Mouse (Mus musculus): ENCODE measurements around the gene Snu13.

Snu13 gene

DNA sequence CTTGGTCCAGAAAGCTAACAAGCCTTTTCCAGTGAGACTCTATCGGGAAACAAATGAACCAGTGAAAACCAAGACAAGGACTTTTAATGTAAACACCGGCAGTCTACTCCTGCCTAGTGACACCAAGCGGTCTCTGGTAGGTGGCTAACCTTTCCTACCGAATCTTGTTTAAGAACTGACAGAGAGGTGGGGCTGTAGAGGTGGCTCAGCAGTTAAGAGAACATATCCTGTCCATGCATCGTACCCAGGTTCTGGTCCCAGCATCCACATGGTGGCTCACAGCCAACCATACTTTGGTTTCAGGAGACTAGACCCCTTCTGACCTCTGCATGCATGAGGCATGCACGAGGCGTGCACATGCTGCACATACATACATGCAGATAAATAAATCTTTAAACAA lies 20.1 kb downstream of the Snu13 start:
- no peak for DNase-seq (ENCODE audit: low read depth, low spot score)

- DNase-seq (ENCODE audit: low read depth, low spot score): no peak
Measured at GRCm38 (mm10) chr15:82023965-82024635, 23.3 kb downstream of the Snu13 start.

DNA sequence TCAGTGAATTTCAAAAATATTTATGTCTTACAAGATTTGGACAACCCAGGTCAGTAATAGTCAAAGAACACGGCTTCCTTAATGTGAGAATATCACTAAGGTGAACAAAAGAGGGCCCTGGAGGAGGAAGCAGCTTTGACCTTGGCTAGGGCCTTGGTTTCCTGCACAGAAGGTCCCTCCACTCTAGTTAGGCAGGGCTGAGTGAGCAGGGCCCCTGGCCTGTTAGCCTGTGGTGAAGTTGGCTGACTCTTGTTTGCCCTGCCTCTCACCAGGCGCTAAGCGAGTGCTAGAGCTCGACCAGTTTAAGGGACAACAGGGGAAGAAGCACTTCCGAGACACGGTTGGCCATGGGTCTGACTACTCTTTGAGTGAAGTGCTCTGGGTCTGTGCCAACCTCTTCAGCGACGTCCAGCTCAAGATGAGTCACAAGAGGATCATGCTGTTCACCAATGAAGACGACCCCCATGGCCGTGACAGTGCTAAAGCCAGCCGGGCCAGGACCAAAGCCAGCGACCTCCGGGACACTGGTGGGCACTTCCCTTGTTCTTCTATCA lies 24.8 kb downstream of the Snu13 start:
- no peak for DNase-seq (ENCODE audit: low read depth, low spot score)

DNA sequence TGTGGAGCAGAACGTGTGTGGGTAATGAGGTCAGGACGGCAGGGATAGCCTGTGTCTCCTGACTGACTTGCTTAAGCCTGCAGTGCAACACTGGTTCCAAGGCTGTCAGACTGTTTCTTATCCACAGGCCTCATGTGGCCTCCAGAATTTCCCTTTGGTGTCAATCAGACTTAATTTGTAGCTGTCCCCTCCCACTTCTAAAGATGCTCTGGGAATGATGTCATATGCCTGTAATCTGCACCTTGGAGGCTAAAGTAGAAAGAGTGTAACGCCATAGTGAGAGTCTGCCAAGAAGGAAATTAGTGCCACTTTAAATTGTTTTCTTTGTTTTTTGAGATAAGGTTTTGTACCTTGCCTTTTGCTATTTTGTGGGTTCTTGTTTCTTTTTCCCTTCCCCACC lies 28.1 kb downstream of the Snu13 start:
- DNase-seq (ENCODE audit: low read depth, low spot score): no peak

GRCm38 (mm10) chr15:82017461-82017860 lies 29.9 kb downstream of the Snu13 start:
- no peak for DNase-seq (ENCODE audit: low read depth, low spot score)

DNA sequence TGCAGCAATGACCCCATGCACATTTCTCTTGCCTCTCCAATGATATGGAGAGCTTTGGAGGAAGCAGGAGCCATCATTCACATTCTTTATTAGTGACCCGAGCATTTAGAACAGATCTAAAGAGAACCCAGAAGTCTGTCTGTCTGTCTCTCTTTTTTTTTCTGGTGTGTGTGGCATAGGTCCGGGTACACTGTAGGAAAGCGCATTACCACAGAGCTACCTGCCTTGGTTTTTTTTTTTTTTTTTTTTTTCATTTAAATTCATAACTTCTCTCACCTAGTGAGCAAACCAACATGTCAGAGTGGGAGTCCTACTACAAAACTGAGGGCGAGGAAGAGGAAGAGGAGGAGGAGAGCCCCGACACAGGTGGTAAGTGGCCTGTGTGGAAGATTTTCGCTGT lies 30.6 kb downstream of the Snu13 start:
- DNase-seq (ENCODE audit: low read depth, low spot score): no peak

GRCm38 (mm10) chr15:82016101-82016808 lies 31.1 kb downstream of the Snu13 start:
- DNase-seq (ENCODE audit: low read depth, low spot score): peak; percentile 99

GRCm38 (mm10) chr15:82015392-82016100 lies 31.9 kb downstream of the Snu13 start:
- no peak for DNase-seq (ENCODE audit: low read depth, low spot score)

GRCm38 (mm10) chr15:82014745-82015391 lies 32.5 kb downstream of the Snu13 start:
- DNase-seq (ENCODE audit: low read depth, low spot score): no peak

DNA sequence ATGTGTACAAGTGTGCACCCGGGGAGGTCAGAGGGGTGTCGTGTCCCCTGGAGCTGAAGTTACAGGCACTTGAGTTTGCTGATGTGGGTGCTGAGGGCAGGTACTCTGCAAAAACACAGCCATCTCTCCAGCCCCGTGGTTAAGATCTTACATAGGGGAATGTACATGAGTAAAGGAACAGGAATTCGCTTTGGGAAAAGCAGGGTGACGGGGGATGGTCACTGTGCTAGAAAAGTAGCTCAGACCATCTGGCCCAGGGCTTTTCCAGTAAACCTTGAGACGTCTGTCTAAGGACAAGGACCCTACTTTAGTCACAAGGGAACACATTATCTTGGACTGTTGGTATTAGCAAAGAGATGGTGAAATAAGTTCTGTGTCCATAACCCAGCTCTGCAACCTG lies 35.5 kb downstream of the Snu13 start:
- no peak for DNase-seq (ENCODE audit: low read depth, low spot score)

GRCm38 (mm10) chr15:82004257-82004656 lies 43.1 kb downstream of the Snu13 start:
- no peak for DNase-seq (ENCODE audit: low read depth, low spot score)

DNA sequence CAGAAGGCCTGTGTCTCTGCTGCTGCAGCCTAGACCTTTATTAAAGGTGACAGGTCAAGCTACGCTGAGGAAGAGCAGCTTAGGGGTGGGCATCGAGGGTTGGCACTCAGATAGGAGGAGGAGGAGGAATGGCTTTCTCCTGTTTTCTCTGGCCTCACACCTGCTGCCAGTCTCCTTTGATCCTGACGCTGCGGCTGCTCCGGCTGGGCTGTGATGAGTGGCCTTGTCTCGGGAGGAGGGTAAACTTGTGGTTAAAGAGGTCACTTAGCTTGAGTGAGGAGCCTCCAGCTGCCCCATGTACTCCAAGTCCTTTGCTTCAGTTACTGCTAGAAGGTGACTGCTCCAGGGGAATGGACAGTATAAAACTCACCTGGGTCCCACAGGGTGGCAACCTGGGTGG lies 53.4 kb downstream of the Snu13 start:
- DNase-seq (ENCODE audit: low read depth, low spot score): no peak

- DNase-seq (ENCODE audit: low read depth, low spot score): no peak
Measured at GRCm38 (mm10) chr15:81990549-81990948, 56.8 kb downstream of the Snu13 start.

Data from embryo, embryonic 11.5 days (tissue).